Mouse (Mus musculus) limb, embryonic 10.5 days (tissue): ENCODE results near the gene Anapc16. TPM values are rescaled to one million over a fixed set of nuclear protein-coding genes. Genes with fewer than 3 reads are reported as not detected.

Experiments
- DNase-seq: peaks from one replicate; pipeline ENCODE4 v3.0.0-alpha.2; 2017; ENCODE audit warnings: low spot score
- H3K27ac ChIP-seq: fragments of 300-500 bp; sonication (generic); 2 replicates; pipeline ENCODE4 v1.5.1; 2016; ENCODE audit warnings: mild to moderate bottlenecking
- H3K27me3 ChIP-seq: fragments of 300-500 bp; sonication (generic); 2 replicates; pipeline ENCODE4 v1.6.1; 2016; ENCODE audit warnings: low read depth, mild to moderate bottlenecking; ENCODE audit not compliant: poor library complexity, severe bottlenecking
- H3K36me3 ChIP-seq: fragments of 300-500 bp; sonication (generic); 2 replicates; pipeline ENCODE4 v1.6.1; 2016; ENCODE audit warnings: mild to moderate bottlenecking, moderate library complexity
- H3K4me1 ChIP-seq: fragments of 300-500 bp; sonication (generic); 2 replicates; pipeline ENCODE4 v1.6.1; 2016
- H3K4me3 ChIP-seq: fragments of 300-500 bp; sonication (generic); 2 replicates; pipeline ENCODE4 v1.5.1; 2016; ENCODE audit warnings: mild to moderate bottlenecking, moderate library complexity
- H3K9me3 ChIP-seq: fragments of 300-500 bp; sonication (generic); replicated peaks from 2 replicates; pipeline ENCODE4 v1.6.1; 2016; ENCODE audit warnings: mild to moderate bottlenecking
- WGBS: fragments of 180-500 bp; shearing (Covaris S2); methylation state at CpG from one replicate; pipeline ENCODE4 v1.1.7; 2016; 5-methylcytosine and 5-hydroxymethylcytosine counted together
- polyA plus RNA-seq: library from polyadenylated mRNA; unstranded; fragments of >200 nt; fragmentation: Nextera tagmentation; extraction: Ambion mirVana; gene quantifications from 2 replicates; pipeline ENCODE4 v1.2.1, GENCODE M21; 2016

Anapc16 gene
- 103 and 111 TPM in 2 replicates for polyA plus RNA-seq

- Histone ChIP-seq H3K4me3 (peak within 1 kb of the TSS; percentile 82), H3K27ac (peak within 1 kb of the TSS; percentile 96), H3K9me3 (no peaks in the 10 kb centered on the region), H3K4me1 (peaks cover 19% of the 10 kb centered on the region), H3K36me3 (peaks cover 24% of the 10 kb centered on the region), H3K27me3 (no peaks in the 10 kb centered on the region)
- under 1% methylated on average over 51 of the region's 51 CpGs for WGBS
- DNase-seq, result peak; percentile 99
Measured at GRCm38 (mm10) chr10:60002673-60003212, at the start of gene Anapc16, which contains the start of gene Ascc1. TSS of gene Anapc16 (minus strand) at chr10:60003135. TSS of gene Ascc1 (plus strand) at chr10:60002805.

- no peaks in the 10 kb centered on the region for H3K27me3 ChIP-seq
- 97% methylated on average over 10 of the region's 10 CpGs for WGBS
- H3K9me3 ChIP-seq, result no peaks in the 10 kb centered on the region
- no peak overlapping the region for H3K4me3 ChIP-seq
- no peak overlapping the region for H3K27ac ChIP-seq
- no peak for DNase-seq
- H3K36me3 ChIP-seq, result peaks cover 18% of the 10 kb centered on the region
- H3K4me1 ChIP-seq, result no peaks in the 10 kb centered on the region
Measured at GRCm38 (mm10) chr10:60050581-60050980, 47.6 kb upstream of the Anapc16 start.

DNA sequence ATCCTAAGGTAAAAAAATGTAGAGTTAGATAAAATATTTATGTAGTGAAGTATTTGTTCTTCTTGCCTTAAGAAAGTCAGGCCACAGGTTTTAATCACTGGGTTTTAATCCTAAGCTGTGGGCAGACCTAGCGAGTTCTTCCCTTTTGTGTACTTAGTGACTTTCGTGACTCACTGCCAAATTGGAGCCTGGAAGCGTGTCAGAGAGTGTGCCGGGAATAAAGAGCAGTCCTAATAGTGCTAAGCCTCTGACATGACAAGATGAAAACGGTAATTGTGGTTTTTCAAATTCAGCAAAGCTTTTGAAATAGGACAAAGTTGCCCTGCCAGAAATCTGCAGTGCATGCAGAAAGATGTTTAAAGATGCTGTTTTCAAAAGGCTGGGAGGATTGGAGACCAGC is 43.8 kb upstream of the Anapc16 start:
- 79% methylated on average over 5 of the region's 5 CpGs for WGBS

DNA sequence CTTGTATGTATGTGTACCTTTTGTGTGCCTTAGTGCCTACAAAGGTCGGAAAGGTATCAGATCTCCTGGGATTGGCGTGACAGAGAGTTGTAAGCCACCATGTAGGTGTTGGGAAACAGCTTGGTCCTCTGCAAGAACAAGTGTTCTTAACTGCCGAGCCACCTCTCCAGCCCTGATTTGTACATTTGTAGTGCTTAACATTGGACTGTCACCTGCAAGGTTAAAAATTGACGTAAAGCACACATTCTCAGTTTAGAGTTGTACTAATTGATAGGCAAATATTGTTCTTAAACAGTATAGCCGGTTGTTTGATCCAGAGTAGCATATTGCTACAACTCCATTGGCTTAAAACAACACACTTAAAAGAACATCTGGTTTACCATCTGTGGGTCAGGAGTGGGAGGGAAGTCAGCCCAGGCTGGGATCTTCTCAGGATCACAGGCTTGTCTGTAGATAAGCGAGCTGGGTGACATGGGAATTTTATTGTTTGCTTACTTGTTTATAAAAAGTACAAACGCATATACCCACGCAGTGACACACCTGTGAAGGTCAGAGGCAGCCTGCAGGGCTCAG is 39.5 kb upstream of the Anapc16 start:
- peaks cover 2% of the 10 kb centered on the region; the same call in 1 of the 2 replicates for H3K36me3 ChIP-seq
- H3K27me3 ChIP-seq, result no peaks in the 10 kb centered on the region
- DNase-seq, result no peak
- no peak overlapping the region for H3K27ac ChIP-seq
- H3K9me3 ChIP-seq, result no peaks in the 10 kb centered on the region
- H3K4me1 ChIP-seq, result no peaks in the 10 kb centered on the region
- H3K4me3 ChIP-seq, result no peak overlapping the region
- WGBS, result 74% methylated on average over 8 of the region's 8 CpGs

More for the DNA sequence above, 43.8 kb upstream of the Anapc16 start:
- no peak overlapping the region for H3K4me3 ChIP-seq
- H3K9me3 ChIP-seq, result no peaks in the 10 kb centered on the region
- no peak overlapping the region for H3K27ac ChIP-seq
- DNase-seq, result no peak
- H3K27me3 ChIP-seq, result no peaks in the 10 kb centered on the region
- peaks cover 20% of the 10 kb centered on the region for H3K36me3 ChIP-seq
- no peaks in the 10 kb centered on the region for H3K4me1 ChIP-seq

- H3K27me3 ChIP-seq, result no peaks in the 10 kb centered on the region
- DNase-seq, result no peak
- WGBS, result 82% methylated on average over 4 of the region's 4 CpGs
- H3K4me1 ChIP-seq, result peaks cover 23% of the 10 kb centered on the region
- H3K36me3 ChIP-seq, result no peaks in the 10 kb centered on the region
- H3K27ac ChIP-seq, result no peak overlapping the region
- H3K9me3 ChIP-seq, result no peaks in the 10 kb centered on the region
- H3K4me3 ChIP-seq, result no peak overlapping the region
Measured at GRCm38 (mm10) chr10:60035744-60036143, 32.8 kb upstream of the Anapc16 start.

DNA sequence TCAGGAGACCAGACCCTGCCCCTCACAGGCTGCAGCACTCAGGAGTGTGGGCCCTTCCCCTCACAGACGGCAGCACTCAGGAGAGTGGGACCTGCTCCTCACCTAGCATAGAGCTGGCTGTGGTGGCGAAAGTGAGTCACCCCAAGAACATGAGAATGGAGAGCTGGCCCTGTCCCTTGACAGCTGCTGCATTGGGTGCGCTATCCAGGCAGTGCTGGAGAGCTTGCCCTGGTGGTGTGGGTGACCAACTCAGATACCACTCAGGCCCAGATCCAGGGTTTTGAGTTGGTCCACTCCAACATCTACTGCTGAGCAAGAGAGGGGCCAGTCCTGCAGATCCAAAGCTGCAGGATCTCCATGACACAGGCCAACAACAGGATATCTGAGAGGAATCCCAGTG is 31.7 kb upstream of the Anapc16 start:
- peaks cover 23% of the 10 kb centered on the region for H3K4me1 ChIP-seq
- H3K9me3 ChIP-seq, result no peaks in the 10 kb centered on the region
- no peaks in the 10 kb centered on the region for H3K27me3 ChIP-seq
- WGBS, result 74% methylated on average over 3 of the region's 3 CpGs
- no peak for DNase-seq
- no peak overlapping the region for H3K4me3 ChIP-seq
- no peak overlapping the region for H3K27ac ChIP-seq
- H3K36me3 ChIP-seq, result no peaks in the 10 kb centered on the region

DNA sequence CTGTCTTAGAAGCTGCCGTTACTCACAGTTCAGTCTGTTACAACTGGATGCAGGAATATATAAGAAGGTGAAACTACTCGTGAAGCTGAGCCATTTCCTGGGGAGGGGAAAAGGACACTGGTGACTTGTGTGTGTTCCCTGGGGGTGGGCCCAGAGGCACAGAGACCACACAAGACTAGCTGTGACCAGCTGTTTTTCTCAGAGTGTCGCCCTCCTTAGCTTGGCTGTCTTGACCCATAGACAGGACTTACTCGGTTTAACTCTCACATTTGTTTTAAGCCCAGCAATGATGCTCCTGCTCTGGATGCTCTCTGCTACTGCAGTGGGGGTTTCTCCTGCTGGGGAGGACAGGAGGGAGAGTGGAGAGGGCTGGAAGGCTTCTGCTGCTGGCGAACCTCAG is 30.1 kb upstream of the Anapc16 start:
- Histone ChIP-seq H3K27ac (peak overlapping the region; percentile 59; the same call in 1 of the 2 replicates), H3K9me3 (no peaks in the 10 kb centered on the region), H3K4me1 (peaks cover 34% of the 10 kb centered on the region), H3K27me3 (no peaks in the 10 kb centered on the region), H3K4me3 (no peak overlapping the region), H3K36me3 (no peaks in the 10 kb centered on the region)
- DNase-seq, result no peak
- 51% methylated on average over 5 of the region's 5 CpGs for WGBS

DNA sequence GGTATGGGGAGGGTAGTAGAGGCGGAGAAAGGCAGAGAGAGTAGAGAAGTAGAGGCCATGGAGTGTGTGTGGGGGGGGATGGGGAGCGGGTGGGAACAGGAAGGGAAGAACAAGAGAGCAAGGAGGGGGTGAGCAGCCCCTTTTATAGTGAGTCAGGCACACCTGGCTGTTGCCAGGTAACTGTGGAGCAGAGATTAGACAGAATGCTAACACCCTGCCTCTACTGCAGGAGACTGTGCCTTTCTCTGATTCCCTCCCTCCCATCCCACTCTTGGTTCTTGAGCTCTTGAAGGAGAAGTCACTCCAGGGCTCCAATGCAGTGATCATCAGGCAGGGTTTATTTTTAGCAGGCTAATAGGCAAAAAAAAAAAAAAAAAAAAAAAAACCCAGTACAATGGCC is 29.7 kb upstream of the Anapc16 start:
- no peak overlapping the region for H3K4me3 ChIP-seq
- peaks cover 39% of the 10 kb centered on the region for H3K4me1 ChIP-seq
- DNase-seq, result no peak
- H3K9me3 ChIP-seq, result no peaks in the 10 kb centered on the region
- WGBS, result 42% methylated on average over 2 of the region's 2 CpGs
- peak overlapping the region; percentile 67; the same call in 1 of the 2 replicates for H3K27ac ChIP-seq
- no peaks in the 10 kb centered on the region for H3K36me3 ChIP-seq
- no peaks in the 10 kb centered on the region for H3K27me3 ChIP-seq

GRCm38 (mm10) chr10:60031985-60032384 is 29.1 kb upstream of the Anapc16 start:
- no peaks in the 10 kb centered on the region for H3K36me3 ChIP-seq
- no peaks in the 10 kb centered on the region for H3K27me3 ChIP-seq
- peak overlapping the region; percentile 67; the same call in 1 of the 2 replicates for H3K27ac ChIP-seq
- DNase-seq, result no peak
- peaks cover 45% of the 10 kb centered on the region for H3K4me1 ChIP-seq
- H3K4me3 ChIP-seq, result no peak overlapping the region
- no peaks in the 10 kb centered on the region for H3K9me3 ChIP-seq
- WGBS, result 74% methylated on average over 2 of the region's 2 CpGs

GRCm38 (mm10) chr10:60031562-60031961 is 28.6 kb upstream of the Anapc16 start:
- H3K27ac ChIP-seq, result peak overlapping the region; percentile 32; the same call in 1 of the 2 replicates
- 80% methylated on average over 8 of the region's 8 CpGs for WGBS
- no peaks in the 10 kb centered on the region for H3K9me3 ChIP-seq
- H3K4me3 ChIP-seq, result no peak overlapping the region
- DNase-seq, result no peak
- no peaks in the 10 kb centered on the region for H3K36me3 ChIP-seq
- no peaks in the 10 kb centered on the region for H3K27me3 ChIP-seq
- H3K4me1 ChIP-seq, result peaks cover 49% of the 10 kb centered on the region

GRCm38 (mm10) chr10:60029387-60029786 is 26.5 kb upstream of the Anapc16 start:
- H3K36me3 ChIP-seq, result no peaks in the 10 kb centered on the region
- WGBS, result 96% methylated on average over 4 of the region's 4 CpGs
- DNase-seq, result no peak
- no peaks in the 10 kb centered on the region for H3K27me3 ChIP-seq
- H3K4me3 ChIP-seq, result no peak overlapping the region
- H3K4me1 ChIP-seq, result peaks cover 55% of the 10 kb centered on the region
- H3K9me3 ChIP-seq, result no peaks in the 10 kb centered on the region
- H3K27ac ChIP-seq, result no peak overlapping the region

- peaks cover 55% of the 10 kb centered on the region for H3K4me1 ChIP-seq
- no peak for DNase-seq
- 86% methylated on average over 7 of the region's 7 CpGs for WGBS
- peak overlapping the region; percentile 74 for H3K27ac ChIP-seq
- H3K27me3 ChIP-seq, result no peaks in the 10 kb centered on the region
- no peaks in the 10 kb centered on the region for H3K9me3 ChIP-seq
- no peak overlapping the region for H3K4me3 ChIP-seq
- no peaks in the 10 kb centered on the region for H3K36me3 ChIP-seq
Measured at GRCm38 (mm10) chr10:60028979-60029378, 26.0 kb upstream of the Anapc16 start.

DNA sequence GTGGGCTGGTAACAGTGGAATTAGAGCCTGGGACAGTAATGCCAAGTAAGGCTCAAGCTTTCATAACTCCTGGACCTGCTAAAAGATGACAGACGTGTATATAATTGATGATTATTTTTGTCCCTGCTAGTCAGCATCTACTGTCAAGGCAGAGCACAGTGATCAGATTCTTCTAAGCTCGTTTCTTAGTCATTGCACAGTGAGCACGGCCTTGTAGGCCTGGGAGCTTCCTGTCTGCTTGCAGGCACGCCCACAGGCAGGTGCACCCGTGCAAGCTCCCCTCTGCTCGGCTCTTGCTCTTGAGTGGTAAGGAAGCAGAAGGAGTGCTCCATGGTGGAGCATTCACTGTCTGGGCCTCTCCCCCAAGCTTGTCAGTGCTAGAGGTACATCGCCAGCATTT is 25.2 kb upstream of the Anapc16 start:
- no peak for DNase-seq
- 83% methylated on average over 7 of the region's 7 CpGs for WGBS
- Histone ChIP-seq H3K4me3 (no peak overlapping the region), H3K27ac (peak overlapping the region; percentile 74), H3K27me3 (no peaks in the 10 kb centered on the region), H3K4me1 (peaks cover 48% of the 10 kb centered on the region), H3K36me3 (no peaks in the 10 kb centered on the region), H3K9me3 (no peaks in the 10 kb centered on the region)
